Mouse (Mus musculus) splenic B cell, adult 2 months (primary cell): ENCODE data around the gene Mcrip1.

Source experiments
- DNase-seq: peaks from one replicate; pipeline ENCODE4 v3.0.0-alpha.2; 2011; ENCODE audit warnings: low read depth, low spot score
- H3K27me3 ChIP-seq: 2 replicates; pipeline ENCODE4 v1.6.1; 2012; ENCODE audit warnings: mild to moderate bottlenecking, low read length, moderate library complexity, mixed read lengths; ENCODE audit not compliant: control insufficient read depth, poor library complexity, insufficient read depth, severe bottlenecking
- H3K36me3 ChIP-seq: 2 replicates; pipeline ENCODE4 v1.6.1; 2012; ENCODE audit warnings: mild to moderate bottlenecking, low read length, moderate library complexity, mixed read lengths; ENCODE audit not compliant: control insufficient read depth, poor library complexity, insufficient read depth, severe bottlenecking

Gene Mcrip1

GRCm38 (mm10) chr11:120578694-120579243 is 29.2 kb upstream of the Mcrip1 start:
- no peak for DNase-seq
- Histone ChIP-seq H3K27me3 (no peaks in the 10 kb centered on the region), H3K36me3 (peaks cover 19% of the 10 kb centered on the region)

GRCm38 (mm10) chr11:120578024-120578693 is 28.6 kb upstream of the Mcrip1 start:
- peaks cover 19% of the 10 kb centered on the region for H3K36me3 ChIP-seq
- DNase-seq: no peak
- H3K27me3 ChIP-seq: no peaks in the 10 kb centered on the region

- Histone ChIP-seq H3K27me3 (no peaks in the 10 kb centered on the region), H3K36me3 (peaks cover 19% of the 10 kb centered on the region)
- peak; percentile 71 for DNase-seq
Measured at GRCm38 (mm10) chr11:120577211-120578023, 27.9 kb upstream of the Mcrip1 start.

- H3K27me3 ChIP-seq: no peaks in the 10 kb centered on the region
- H3K36me3 ChIP-seq: peaks cover 19% of the 10 kb centered on the region
- DNase-seq: no peak
Measured at GRCm38 (mm10) chr11:120576365-120576981, 26.9 kb upstream of the Mcrip1 start.

GRCm38 (mm10) chr11:120575940-120576339 is 26.4 kb upstream of the Mcrip1 start:
- peaks cover 19% of the 10 kb centered on the region for H3K36me3 ChIP-seq
- no peaks in the 10 kb centered on the region for H3K27me3 ChIP-seq
- no peak for DNase-seq

GRCm38 (mm10) chr11:120575046-120575445 is 25.5 kb upstream of the Mcrip1 start:
- no peaks in the 10 kb centered on the region for H3K27me3 ChIP-seq
- no peak for DNase-seq
- H3K36me3 ChIP-seq: peaks cover 20% of the 10 kb centered on the region

GRCm38 (mm10) chr11:120574278-120574600 is 24.7 kb upstream of the Mcrip1 start:
- DNase-seq: no peak
- peaks cover 19% of the 10 kb centered on the region for H3K36me3 ChIP-seq
- no peaks in the 10 kb centered on the region for H3K27me3 ChIP-seq

- Histone ChIP-seq H3K36me3 (peaks cover 14% of the 10 kb centered on the region), H3K27me3 (no peaks in the 10 kb centered on the region)
- peak; percentile 89 for DNase-seq
Measured at GRCm38 (mm10) chr11:120573585-120574277, 24.2 kb upstream of the Mcrip1 start.

- peaks cover 8% of the 10 kb centered on the region for H3K36me3 ChIP-seq
- no peaks in the 10 kb centered on the region for H3K27me3 ChIP-seq
- peak; percentile 99 for DNase-seq
Measured at GRCm38 (mm10) chr11:120572752-120573584, 23.4 kb upstream of the Mcrip1 start, which contains the start of gene P4hb. TSS of gene P4hb (minus strand) at chr11:120573253.

GRCm38 (mm10) chr11:120572417-120572751 is 22.9 kb upstream of the Mcrip1 start:
- no peak for DNase-seq
- peaks cover 4% of the 10 kb centered on the region; the same call in 1 of the 2 replicates for H3K36me3 ChIP-seq
- no peaks in the 10 kb centered on the region for H3K27me3 ChIP-seq

GRCm38 (mm10) chr11:120571754-120572416 is 22.4 kb upstream of the Mcrip1 start:
- no peaks in the 10 kb centered on the region for H3K27me3 ChIP-seq
- no peak for DNase-seq
- H3K36me3 ChIP-seq: peaks cover 4% of the 10 kb centered on the region

GRCm38 (mm10) chr11:120571122-120571521 is 21.6 kb upstream of the Mcrip1 start:
- no peak for DNase-seq
- Histone ChIP-seq H3K27me3 (no peaks in the 10 kb centered on the region), H3K36me3 (peaks cover 4% of the 10 kb centered on the region)

- DNase-seq: no peak
- Histone ChIP-seq H3K36me3 (peaks cover 12% of the 10 kb centered on the region), H3K27me3 (no peaks in the 10 kb centered on the region)
Measured at GRCm38 (mm10) chr11:120568324-120568723, 18.8 kb upstream of the Mcrip1 start.
